Mouse (Mus musculus) megakaryocyte, embryonic 14.5 days (primary cell): ENCODE measurements at regions not wholly inside any gene's neighbourhood (a gene's known extent, or its start where the extent isn't known, plus 50 kb on each side); places are given as distances from the start of the nearest gene placed in this dataset.

ENCODE experiments used
- H3K27me3 ChIP-seq: replicated peaks from 2 replicates; pipeline ENCODE3; 2012; ENCODE audit warnings: inconsistent platforms
- H3K36me3 ChIP-seq: replicated peaks from 2 replicates; pipeline ENCODE3; 2012; ENCODE audit warnings: low read length, inconsistent platforms, mixed read lengths
- H3K4me1 ChIP-seq: 2 replicates; pipeline ENCODE4 v1.6.1; 2012; ENCODE audit warnings: inconsistent platforms
- H3K4me3 ChIP-seq: replicated peaks from 2 replicates; pipeline ENCODE3; 2012; ENCODE audit warnings: moderate library complexity, mild to moderate bottlenecking, inconsistent platforms
- H3K9me3 ChIP-seq: 2 replicates; pipeline ENCODE4 v1.6.1; 2012; ENCODE audit warnings: inconsistent platforms
- FLI1 ChIP-seq: IDR thresholded peaks from 2 replicates; pipeline ENCODE4 v1.6.1; 2012; ENCODE audit warnings: low read length, inconsistent platforms, mixed read lengths
- GATA1 ChIP-seq: IDR thresholded peaks from 3 replicates; pipeline ENCODE4 v1.6.1; 2012; ENCODE audit warnings: mixed read lengths, low read length, inconsistent platforms, borderline replicate concordance

DNA sequence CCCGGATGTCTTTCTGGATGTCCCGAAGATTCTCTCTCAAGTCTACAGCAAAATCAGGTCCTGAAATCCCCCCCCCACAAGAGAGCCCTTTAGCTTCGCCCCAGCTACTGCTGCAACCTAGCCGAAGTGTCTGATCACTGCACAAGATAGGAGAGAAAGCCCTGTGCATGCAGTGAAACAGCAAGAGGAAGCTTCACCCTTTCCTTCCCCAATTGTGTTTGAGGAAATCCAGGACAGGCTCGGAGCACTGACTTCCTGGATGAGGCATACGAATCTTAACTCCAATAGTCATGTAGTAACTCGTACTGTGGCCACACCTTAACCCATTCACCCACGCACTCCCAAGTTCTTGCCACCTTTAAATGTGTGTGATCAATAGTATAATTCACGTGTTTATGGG lies 82.7 kb upstream of the 4933415F23Rik start:
- H3K27me3 ChIP-seq, result no peaks in the 10 kb centered on the region
- H3K4me3 ChIP-seq, result no peak overlapping the region
- peaks cover 4% of the 10 kb centered on the region; the same call in 1 of the 2 replicates for H3K9me3 ChIP-seq
- no peak for TF ChIP-seq GATA1
- TF ChIP-seq FLI1, result no peak
- no peaks in the 10 kb centered on the region for H3K36me3 ChIP-seq
- no peaks in the 10 kb centered on the region for H3K4me1 ChIP-seq

DNA sequence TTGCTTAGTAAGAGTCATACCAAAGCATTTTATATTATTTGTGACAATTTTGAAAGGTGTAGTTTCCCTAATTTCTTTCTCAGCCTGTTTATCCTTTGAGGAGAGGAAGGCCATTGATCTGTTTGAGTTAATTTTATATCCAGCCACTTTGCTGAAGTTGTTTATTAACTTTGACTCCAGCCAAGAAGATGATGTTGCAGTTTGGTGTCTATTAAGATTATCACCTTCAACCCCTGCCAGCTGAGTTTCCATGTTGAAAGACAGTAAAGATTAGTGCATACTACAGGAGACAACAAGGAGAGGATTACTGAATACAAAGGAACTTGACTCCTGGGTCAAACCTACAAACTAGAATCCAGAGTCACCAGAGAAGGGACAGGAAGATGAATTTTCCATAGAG lies 80.5 kb upstream of the 4933415F23Rik start:
- TF ChIP-seq GATA1 (no peak), FLI1 (no peak)
- peaks cover 4% of the 10 kb centered on the region; the same call in 1 of the 2 replicates for H3K9me3 ChIP-seq

DNA sequence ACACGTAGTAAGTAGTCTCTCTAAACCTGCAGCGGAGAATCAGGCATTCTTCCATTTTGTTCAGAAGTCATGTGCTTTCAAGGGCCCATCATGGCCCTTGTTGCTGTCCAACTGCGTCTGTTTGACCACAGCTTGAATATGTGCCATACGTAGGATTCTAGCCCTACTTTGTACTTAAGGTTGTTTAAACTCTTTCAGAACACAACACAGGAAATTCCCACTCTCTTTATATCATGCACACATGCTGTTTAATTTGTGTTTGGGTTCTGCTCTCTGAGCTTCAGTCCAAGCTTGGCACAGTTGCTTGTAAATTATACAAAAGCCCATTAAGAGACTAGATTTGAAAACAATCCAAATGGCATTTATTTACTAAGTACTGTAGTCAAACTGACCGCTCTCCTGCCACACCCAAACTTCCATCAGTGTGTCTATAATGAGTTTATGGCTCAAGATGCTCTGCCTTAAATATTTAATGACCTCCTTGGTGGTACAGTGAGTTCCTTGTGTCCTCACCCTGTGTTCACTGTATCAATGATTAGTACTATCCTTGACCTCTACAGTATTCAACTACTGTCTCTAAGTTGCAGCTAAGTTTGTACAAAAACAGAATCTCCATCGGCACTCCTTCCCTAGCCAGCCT lies 76.4 kb upstream of the 4933415F23Rik start:
- no peak for TF ChIP-seq GATA1
- TF ChIP-seq FLI1, result no peak
- Histone ChIP-seq H3K4me3 (no peak overlapping the region), H3K27me3 (no peaks in the 10 kb centered on the region)

More for the DNA sequence above, 80.5 kb upstream of the 4933415F23Rik start:
- Histone ChIP-seq H3K4me1 (no peaks in the 10 kb centered on the region), H3K27me3 (no peaks in the 10 kb centered on the region), H3K36me3 (no peaks in the 10 kb centered on the region), H3K4me3 (no peak overlapping the region)

DNA sequence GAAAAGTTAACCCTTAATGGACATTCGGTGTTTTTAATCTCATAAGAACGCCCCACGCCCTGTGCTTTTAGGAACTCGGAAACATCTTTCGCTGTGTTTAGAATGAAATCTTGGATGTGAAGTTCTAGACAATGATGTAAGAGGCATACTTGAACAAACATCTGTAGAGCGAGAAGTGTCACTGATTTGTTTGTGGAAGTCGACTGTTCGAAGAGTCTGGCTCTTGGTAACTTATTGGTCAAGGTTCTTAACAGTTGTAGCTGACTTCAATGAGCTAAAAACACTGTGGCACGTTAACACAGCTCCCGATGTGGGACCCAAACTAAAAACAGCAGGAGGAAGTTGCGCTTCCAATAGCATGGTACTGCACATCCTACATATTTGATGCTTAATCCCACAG lies 72.0 kb upstream of the 4933415F23Rik start:
- Histone ChIP-seq H3K36me3 (no peaks in the 10 kb centered on the region), H3K4me1 (no peaks in the 10 kb centered on the region), H3K27me3 (no peaks in the 10 kb centered on the region), H3K4me3 (no peak overlapping the region), H3K9me3 (peaks cover 6% of the 10 kb centered on the region; the same call in 1 of the 2 replicates)
- no peak for TF ChIP-seq GATA1
- TF ChIP-seq FLI1, result no peak

More for the DNA sequence above, 76.4 kb upstream of the 4933415F23Rik start:
- H3K4me1 ChIP-seq, result no peaks in the 10 kb centered on the region
- H3K9me3 ChIP-seq, result no peaks in the 10 kb centered on the region
- no peaks in the 10 kb centered on the region for H3K36me3 ChIP-seq

DNA sequence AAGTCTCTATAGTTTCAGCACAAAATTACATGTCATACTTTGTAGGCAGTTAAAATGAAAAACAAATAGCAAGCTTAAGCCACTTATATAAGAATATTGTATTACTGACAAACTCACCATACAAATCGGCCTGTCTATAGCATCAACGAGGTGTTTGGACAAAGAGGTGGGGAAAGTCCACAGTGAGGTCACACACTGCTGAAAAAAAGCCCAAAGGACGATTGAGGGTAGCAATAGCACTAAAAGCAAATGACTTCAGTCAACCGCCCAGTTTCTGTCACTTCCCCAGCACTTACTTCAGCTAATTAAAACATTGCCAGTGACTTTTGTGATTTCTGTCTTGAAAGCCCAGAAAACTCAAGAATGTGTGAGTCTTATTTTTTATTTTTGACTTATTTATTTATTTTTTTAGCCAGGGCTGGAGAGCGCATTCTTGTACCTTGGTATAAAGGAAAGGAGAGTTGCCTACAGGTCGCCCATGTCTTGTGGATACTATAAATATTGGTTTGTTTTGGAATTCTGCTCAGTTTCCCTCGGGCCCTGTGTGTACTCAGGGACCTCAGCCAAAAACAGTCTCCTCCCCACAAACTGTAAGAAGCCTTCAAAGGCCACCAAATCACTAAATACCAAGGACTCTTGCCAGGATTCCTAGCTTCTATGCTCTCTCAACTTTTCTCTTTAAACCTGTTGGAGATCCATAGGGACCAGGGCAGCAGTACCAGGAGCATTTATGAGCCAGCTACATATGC lies 71.2 kb upstream of the 4933415F23Rik start:
- TF ChIP-seq FLI1, result no peak
- no peak for TF ChIP-seq GATA1
- no peak overlapping the region for H3K4me3 ChIP-seq

DNA sequence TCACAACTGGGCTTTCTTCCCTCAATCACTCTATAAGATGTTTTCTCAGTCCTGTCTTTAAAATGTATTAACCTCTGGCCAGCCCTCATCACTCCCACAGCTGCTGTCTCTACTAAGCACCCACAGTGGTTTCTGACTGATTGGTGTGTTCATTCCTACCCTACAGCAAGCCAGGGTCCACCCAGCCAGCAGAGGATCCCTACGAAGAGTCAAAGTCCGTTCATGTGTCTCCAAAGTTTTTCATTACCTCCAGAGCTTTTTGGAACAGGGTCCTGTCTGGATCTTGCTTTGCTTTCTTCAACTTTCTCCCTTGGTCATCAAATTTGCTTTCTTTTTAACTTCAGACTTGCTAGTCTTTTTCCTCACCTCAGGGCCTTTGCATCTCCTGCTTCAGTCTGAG lies 69.3 kb upstream of the 4933415F23Rik start:
- Histone ChIP-seq H3K36me3 (no peaks in the 10 kb centered on the region), H3K9me3 (peaks cover 16% of the 10 kb centered on the region), H3K4me1 (no peaks in the 10 kb centered on the region), H3K4me3 (no peak overlapping the region), H3K27me3 (no peaks in the 10 kb centered on the region)
- TF ChIP-seq FLI1 (no peak), GATA1 (no peak)

More for the DNA sequence above, 71.2 kb upstream of the 4933415F23Rik start:
- Histone ChIP-seq H3K36me3 (no peaks in the 10 kb centered on the region), H3K27me3 (no peaks in the 10 kb centered on the region), H3K9me3 (peaks cover 10% of the 10 kb centered on the region), H3K4me1 (no peaks in the 10 kb centered on the region)

DNA sequence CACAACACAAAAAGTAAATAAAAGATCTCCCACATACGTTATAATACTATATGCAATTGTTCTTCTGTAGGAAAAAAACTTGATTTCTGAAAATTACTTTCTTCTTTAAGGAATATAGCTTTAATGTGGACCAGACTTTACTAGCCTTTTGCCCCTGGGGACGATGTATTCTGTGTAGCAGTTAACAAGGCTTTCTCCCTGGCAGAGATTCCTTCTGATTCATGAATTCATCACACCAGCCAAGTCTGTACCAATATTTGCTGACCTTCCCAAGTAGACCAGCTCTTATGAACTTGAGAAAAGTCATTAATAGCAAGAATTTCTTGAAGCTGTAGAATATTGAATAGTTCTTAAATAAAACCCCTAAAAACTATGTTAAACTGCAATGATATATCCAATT lies 68.7 kb upstream of the 4933415F23Rik start:
- Histone ChIP-seq H3K4me3 (no peak overlapping the region), H3K36me3 (no peaks in the 10 kb centered on the region)
- TF ChIP-seq FLI1 (no peak), GATA1 (no peak)

DNA sequence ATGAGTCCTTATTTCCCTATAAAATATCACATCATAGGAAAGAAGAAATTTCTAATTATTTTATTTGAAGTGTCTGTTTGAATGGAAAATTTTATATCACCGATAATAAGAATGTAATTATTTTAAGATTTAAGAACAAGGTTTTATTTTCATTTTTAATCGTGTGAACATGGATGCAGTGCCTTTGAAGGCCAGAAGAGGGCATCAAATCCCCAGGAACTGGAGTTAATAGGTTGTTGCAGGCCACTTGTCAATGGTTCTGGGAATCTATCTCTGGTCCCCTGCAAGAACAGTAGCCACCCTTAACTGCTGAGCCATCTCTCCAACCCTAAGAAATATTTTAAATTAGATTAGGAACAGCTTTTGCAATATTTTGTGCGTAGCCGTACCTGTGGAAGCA lies 66.5 kb upstream of the 4933415F23Rik start:
- H3K27me3 ChIP-seq, result no peaks in the 10 kb centered on the region
- H3K4me3 ChIP-seq, result no peak overlapping the region
- no peaks in the 10 kb centered on the region for H3K36me3 ChIP-seq
- no peak for TF ChIP-seq FLI1
- TF ChIP-seq GATA1, result no peak
- no peaks in the 10 kb centered on the region for H3K4me1 ChIP-seq
- H3K9me3 ChIP-seq, result peaks cover 16% of the 10 kb centered on the region

More for the DNA sequence above, 68.7 kb upstream of the 4933415F23Rik start:
- no peaks in the 10 kb centered on the region for H3K4me1 ChIP-seq
- H3K27me3 ChIP-seq, result no peaks in the 10 kb centered on the region
- peaks cover 16% of the 10 kb centered on the region for H3K9me3 ChIP-seq

DNA sequence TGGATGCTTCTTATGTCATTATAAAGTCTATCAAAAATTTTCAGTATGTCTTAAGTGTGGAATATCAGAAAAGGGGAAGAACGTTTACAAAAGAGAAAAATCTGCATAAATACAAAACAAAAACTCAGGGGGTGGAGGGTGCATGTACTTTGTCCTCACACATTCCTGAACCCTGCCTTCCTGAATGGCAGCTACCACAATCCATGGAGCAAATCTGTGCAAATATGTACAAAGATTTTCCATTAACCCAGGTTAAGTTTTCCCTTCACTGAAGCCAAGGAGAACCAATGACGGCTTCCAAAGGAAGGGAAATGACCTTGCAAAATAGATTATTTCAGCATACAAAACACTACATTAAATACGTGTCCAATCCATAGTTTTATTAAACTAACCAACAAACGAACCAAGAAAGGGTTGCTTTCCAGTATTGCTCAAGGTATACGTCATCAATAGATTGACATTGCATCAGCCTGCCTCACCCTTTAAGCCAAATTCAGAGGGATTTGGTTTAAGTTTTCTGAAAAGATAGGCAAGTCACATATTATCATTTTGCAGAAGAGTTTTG lies 61.4 kb upstream of the 4933415F23Rik start:
- peaks cover 8% of the 10 kb centered on the region for H3K9me3 ChIP-seq
- H3K36me3 ChIP-seq, result no peaks in the 10 kb centered on the region
- no peaks in the 10 kb centered on the region for H3K4me1 ChIP-seq
- TF ChIP-seq GATA1 (no peak), FLI1 (no peak)
- H3K4me3 ChIP-seq, result no peak overlapping the region
- H3K27me3 ChIP-seq, result no peaks in the 10 kb centered on the region

DNA sequence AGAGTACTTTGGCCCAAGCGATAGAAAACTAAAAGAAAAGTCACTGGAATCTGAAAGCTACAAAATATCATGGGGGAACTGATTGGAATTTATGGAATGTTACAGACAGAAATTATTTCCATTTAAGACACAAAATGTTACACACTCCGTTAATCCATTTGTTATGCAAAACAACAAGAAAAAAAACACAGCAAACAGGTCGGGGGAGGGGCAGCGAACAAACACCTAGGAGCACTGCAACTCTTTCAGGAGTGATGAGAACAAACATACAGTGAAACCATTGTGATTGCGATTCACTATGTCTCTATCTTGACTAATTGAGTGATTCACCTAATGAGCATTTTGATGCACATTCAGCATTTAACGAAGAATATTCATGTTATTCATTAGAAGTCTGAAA lies 60.7 kb upstream of the 4933415F23Rik start:
- no peak overlapping the region for H3K4me3 ChIP-seq
- TF ChIP-seq GATA1 (no peak), FLI1 (no peak)
- peaks cover 8% of the 10 kb centered on the region for H3K9me3 ChIP-seq
- no peaks in the 10 kb centered on the region for H3K36me3 ChIP-seq
- no peaks in the 10 kb centered on the region for H3K27me3 ChIP-seq
- H3K4me1 ChIP-seq, result no peaks in the 10 kb centered on the region
